Mouse (Mus musculus): ENCODE measurements around the gene Slc32a1. TPM values are rescaled to one million over a fixed set of nuclear protein-coding genes. Genes with fewer than 3 reads are reported as not detected.

The Slc32a1 gene
- total RNA-seq, 2 experiments from 2014 or later = 60.0 to 68.6 TPM

- peak; percentile 38 to 67 for DNase-seq (ENCODE audit: low spot score in 2 of 2)
Observed at GRCm38 (mm10) chr2:158611726-158612670, 1.4 kb downstream of the Slc32a1 start.

GRCm38 (mm10) chr2:158612671-158613250 is 2.2 kb downstream of the Slc32a1 start:
- peak in 1 of 2 experiments; percentile 51 for DNase-seq (ENCODE audit: low spot score in 2 of 2)

- peak; percentile 66 to 68 for DNase-seq (ENCODE audit: low spot score in 2 of 2)
Observed at GRCm38 (mm10) chr2:158613541-158614417, 3.2 kb downstream of the Slc32a1 start.

- no peak for DNase-seq (ENCODE audit: low spot score in 2 of 2)
Observed at GRCm38 (mm10) chr2:158614418-158614955, 3.9 kb downstream of the Slc32a1 start.

- DNase-seq (ENCODE audit: low spot score in 2 of 2) = no peak
Observed at GRCm38 (mm10) chr2:158615161-158615680, 4.7 kb downstream of the Slc32a1 start.

GRCm38 (mm10) chr2:158615702-158616101 is 5.1 kb downstream of the Slc32a1 start:
- no peak for DNase-seq (ENCODE audit: low spot score in 2 of 2)

GRCm38 (mm10) chr2:158616296-158616695 is 5.7 kb downstream of the Slc32a1 start:
- DNase-seq (ENCODE audit: low spot score in 2 of 2) = no peak

GRCm38 (mm10) chr2:158616790-158617189 is 6.2 kb downstream of the Slc32a1 start:
- DNase-seq (ENCODE audit: low spot score in 2 of 2) = no peak

- DNase-seq (ENCODE audit: low spot score in 2 of 2) = peak; percentile 90 to 92
Observed at GRCm38 (mm10) chr2:158624718-158625222, 14.2 kb downstream of the Slc32a1 start, which contains the start of gene Actr5. Actr5 (plus strand) TSS chr2:158624888.

GRCm38 (mm10) chr2:158625231-158625630 is 14.7 kb downstream of the Slc32a1 start:
- no peak for DNase-seq (ENCODE audit: low spot score in 2 of 2)

- DNase-seq (ENCODE audit: low spot score in 2 of 2) = no peak
Observed at GRCm38 (mm10) chr2:158625697-158626096, 15.1 kb downstream of the Slc32a1 start.

GRCm38 (mm10) chr2:158628858-158629257 is 18.3 kb downstream of the Slc32a1 start:
- DNase-seq (ENCODE audit: low spot score in 2 of 2) = no peak

GRCm38 (mm10) chr2:158629414-158629813 is 18.8 kb downstream of the Slc32a1 start:
- DNase-seq (ENCODE audit: low spot score in 2 of 2) = no peak

- no peak for DNase-seq (ENCODE audit: low spot score in 2 of 2)
Observed at GRCm38 (mm10) chr2:158631873-158632272, 21.3 kb downstream of the Slc32a1 start.

GRCm38 (mm10) chr2:158641869-158642268 is 31.3 kb downstream of the Slc32a1 start:
- peak; percentile 78 to 82 for DNase-seq (ENCODE audit: low spot score in 2 of 2)

- DNase-seq (ENCODE audit: low spot score in 2 of 2) = no peak
Observed at GRCm38 (mm10) chr2:158642587-158642986, 32.0 kb downstream of the Slc32a1 start.

- DNase-seq (ENCODE audit: low spot score in 2 of 2) = no peak
Observed at GRCm38 (mm10) chr2:158643791-158644190, 33.2 kb downstream of the Slc32a1 start.

- DNase-seq (ENCODE audit: low spot score in 2 of 2) = no peak
Observed at GRCm38 (mm10) chr2:158651159-158651908, 40.8 kb downstream of the Slc32a1 start.

- peak; percentile 79 to 83 for DNase-seq (ENCODE audit: low spot score in 2 of 2)
Observed at GRCm38 (mm10) chr2:158652985-158653384, 42.4 kb downstream of the Slc32a1 start.

- DNase-seq (ENCODE audit: low spot score in 2 of 2) = no peak
Observed at GRCm38 (mm10) chr2:158654717-158655116, 44.1 kb downstream of the Slc32a1 start.
